Mouse (Mus musculus): Measurements from ENCODE around the gene 1700080O16Rik.

GRCm38 (mm10) chrX:51976361-51976760 lies 3.8 kb upstream of the 1700080O16Rik start:
- no peak for TF ChIP-seq POLR2A (IDR thresholded peaks at IDR 0.05; ENCODE audit: low read depth, low read length)
- TF ChIP-seq CTCF (IDR thresholded peaks at IDR 0.05; ENCODE audit: borderline replicate concordance, insufficient read depth, low read length): no peak

Measured in embryonic fibroblast, embryonic 13.5 days (primary cell).